In genomic region chr11:19204521-19204920, GRCm38 (mm10) we compare ENCODE assay signal across 9 mouse cellular contexts.
DNase-seq lines count a peak whose midpoint lies in the region; ATAC-seq and TF ChIP-seq lines count a peak whose summit lies in the region.
"Had no signal": no experiment of that assay in that cellular context is flagged by ENCODE, and none has a peak within 500 bp of the region (broad histone marks: within the 10 kb centered on the region; RNA-seq: fewer than 3 reads in every experiment).

No protein-coding gene starts in this region.

- H3K4me1 ChIP-seq in forebrain, embryonic 13.5 days, result peaks cover 18% of the 10 kb centered on the region
- peaks cover 32% of the 10 kb centered on the region for H3K4me1 ChIP-seq in forebrain, embryonic 10.5 days
- 0 out of 2 replicates have a peak, but pooled peaks cover 7% of the 10 kb centered on the region for H3K4me1 ChIP-seq in intestine, embryonic 15.5 days (replicated peaks)
- H3K4me1 ChIP-seq in midbrain, embryonic 11.5 days (ENCODE audit: control insufficient read depth, insufficient read depth, low read length), result peaks cover 15% of the 10 kb centered on the region
- no peaks in the 10 kb centered on the region for H3K4me1 ChIP-seq in cerebellum, adult 2 months (ENCODE audit: control insufficient read depth, insufficient read depth, low read length)

- H3K4me3 ChIP-seq in forebrain, embryonic 13.5 days, result no peak overlapping the region
- no peak overlapping the region for H3K4me3 ChIP-seq in forebrain, embryonic 10.5 days
- H3K4me3 ChIP-seq in gastrocnemius, adult 2 months, result peak overlapping the region; percentile 28
- H3K4me3 ChIP-seq in intestine, embryonic 15.5 days (replicated peaks), result no peak overlapping the region
- H3K4me3 ChIP-seq in midbrain, embryonic 11.5 days (ENCODE audit: low read depth, low read length), result no peak overlapping the region
- H3K4me3 ChIP-seq in cerebellum, adult 2 months (replicated peaks; ENCODE audit: insufficient read depth, low read depth, low read length), result no peak overlapping the region

- no peaks in the 10 kb centered on the region for H3K9me3 ChIP-seq in forebrain, embryonic 13.5 days (replicated peaks)
- no peaks in the 10 kb centered on the region for H3K9me3 ChIP-seq in forebrain, embryonic 10.5 days
- no peaks in the 10 kb centered on the region for H3K9me3 ChIP-seq in intestine, embryonic 15.5 days
- H3K9me3 ChIP-seq in midbrain, embryonic 11.5 days (ENCODE audit: control insufficient read depth, low read length), result no peaks in the 10 kb centered on the region

- intact Hi-C loops in gastrocnemius, adult 2 months (cut with DNase I), result no loop called here

- H3K4me2 ChIP-seq in forebrain, embryonic 13.5 days, result peak overlapping the region; percentile 24; the same call in 1 of the 2 replicates
- H3K4me2 ChIP-seq in intestine, embryonic 15.5 days (replicated peaks), result no peak overlapping the region
- H3K4me2 ChIP-seq in midbrain, embryonic 11.5 days, result no peak overlapping the region

- H3K27me3 ChIP-seq in forebrain, embryonic 13.5 days, result peaks cover 2% of the 10 kb centered on the region; the same call in 1 of the 2 replicates
- H3K27me3 ChIP-seq in forebrain, embryonic 10.5 days (ENCODE audit: poor library complexity, severe bottlenecking), result peaks cover 38% of the 10 kb centered on the region
- H3K27me3 ChIP-seq in intestine, embryonic 15.5 days (replicated peaks), result no peaks in the 10 kb centered on the region
- no peaks in the 10 kb centered on the region for H3K27me3 ChIP-seq in midbrain, embryonic 11.5 days (ENCODE audit: control insufficient read depth, insufficient read depth, low read length)
- no peaks in the 10 kb centered on the region for H3K27me3 ChIP-seq in cerebellum, adult 2 months (ENCODE audit: control insufficient read depth, insufficient read depth, low read length)

- peak; percentile 75 for ATAC-seq in forebrain, embryonic 13.5 days
- ATAC-seq in intestine, embryonic 15.5 days, result peak; percentile 62; the same call in 1 of the 2 replicates
- peak; percentile 72 for ATAC-seq in midbrain, embryonic 11.5 days (ENCODE audit: low FRiP score)
- ATAC-seq in erythroid progenitor cell, adult 5-6 weeks (replicated peaks; ENCODE audit: low FRiP score, poor library complexity, severe bottlenecking), result no peak

- no peak for TF ChIP-seq CTCF in gastrocnemius, adult 2 months (IDR thresholded peaks at IDR 0.05)
- no peak for TF ChIP-seq CTCF in cerebellum, adult 2 months (IDR thresholded peaks at IDR 0.05; ENCODE audit: borderline replicate concordance, insufficient read depth, low read depth, low read length)

- DNase-seq in forebrain, embryonic 10.5 days (ENCODE audit: extremely low spot score, low spot score), result no peak
- DNase-seq in gastrocnemius, adult 2 months, result peak; percentile 50
- peak; percentile 91 for DNase-seq in midbrain, embryonic 11.5 days (ENCODE audit: low spot score, missing footprints)
- no peak for DNase-seq in right cerebral cortex, postnatal 36 days (ENCODE audit: low spot score in 2 of 2)
- no peak for DNase-seq in cerebellum, adult 2 months

- no peak overlapping the region for H3K9ac ChIP-seq in forebrain, embryonic 13.5 days
- no peak overlapping the region for H3K9ac ChIP-seq in intestine, embryonic 15.5 days
- H3K9ac ChIP-seq in midbrain, embryonic 11.5 days (ENCODE audit: low read length), result no peak overlapping the region; the same call in 1 of the 2 replicates

- no peak overlapping the region for H3K27ac ChIP-seq in forebrain, embryonic 13.5 days
- H3K27ac ChIP-seq in forebrain, embryonic 10.5 days, result no peak overlapping the region
- H3K27ac ChIP-seq in gastrocnemius, adult 2 months, result peak overlapping the region; percentile 71
- H3K27ac ChIP-seq in intestine, embryonic 15.5 days, result no peak overlapping the region
- no peak overlapping the region for H3K27ac ChIP-seq in midbrain, embryonic 11.5 days (ENCODE audit: low read depth, low read length)
- no peak overlapping the region for H3K27ac ChIP-seq in cerebellum, adult 2 months (ENCODE audit: insufficient read depth, low read length)
- H3K27ac ChIP-seq: macrophage had no signal

- 24% methylated on average over 7 of the region's 7 CpGs for WGBS in forebrain, embryonic 13.5 days
- WGBS in forebrain, embryonic 10.5 days, result 41% methylated on average over 7 of the region's 7 CpGs
- 37% methylated on average over 7 of the region's 7 CpGs for WGBS in intestine, embryonic 15.5 days
- WGBS in midbrain, embryonic 11.5 days, result 18% methylated on average over 7 of the region's 7 CpGs
- WGBS in cerebellum, adult 2 months, result 7% methylated on average over 7 of the region's 7 CpGs

- H3K36me3 ChIP-seq in forebrain, embryonic 13.5 days (ENCODE audit: poor library complexity, severe bottlenecking), result no peaks in the 10 kb centered on the region
- H3K36me3 ChIP-seq in forebrain, embryonic 10.5 days (replicated peaks), result no peaks in the 10 kb centered on the region
- no peaks in the 10 kb centered on the region for H3K36me3 ChIP-seq in intestine, embryonic 15.5 days
- no peaks in the 10 kb centered on the region for H3K36me3 ChIP-seq in midbrain, embryonic 11.5 days (ENCODE audit: control insufficient read depth, insufficient read depth, low read length)

- TF ChIP-seq POLR2A in cerebellum, adult 2 months (IDR thresholded peaks at IDR 0.05; ENCODE audit: borderline replicate concordance, insufficient read depth, low read length), result no peak

Comparison
In these comparisons a context has a peak if more than half of its experiments do, and no peak if none do; other contexts are left out.
1. DNase-seq: peak in gastrocnemius, adult 2 months (single experiment) and midbrain, embryonic 11.5 days (single experiment); none in forebrain, embryonic 10.5 days (single experiment), right cerebral cortex, postnatal 36 days (0 of 2) and cerebellum, adult 2 months (0 of 2).